Comparison of ENCODE assay signal across 11 mouse cellular contexts in genomic region chr13:71960277-71960672, GRCm38 (mm10). TPM values are rescaled to one million over a fixed set of nuclear protein-coding genes. Genes with fewer than 3 reads are reported as not detected.
DNase-seq lines count a peak whose midpoint lies in the region; ATAC-seq lines count a peak whose summit lies in the region.
"Had no signal": no experiment of that assay in that cellular context is flagged by ENCODE, and none has a peak within 500 bp of the region (broad histone marks: within the 10 kb centered on the region; RNA-seq: fewer than 3 reads in every experiment).

No protein-coding gene starts in this region.

- DNase-seq in heart, postnatal 14 days: no peak
- DNase-seq in NIH3T3 (ENCODE audit: low read depth): peak; percentile 65
- peak; percentile 34 for DNase-seq in hindbrain, embryonic 10.5 days (ENCODE audit: low spot score)
- DNase-seq in midbrain, embryonic 10.5 days (ENCODE audit: low spot score): no peak
- DNase-seq in right cerebral cortex, postnatal 10 days (ENCODE audit: low spot score in 2 of 2): no peak
- DNase-seq: right cerebral cortex, adult 18-20 months; thymus, adult 18-20 months had no signal

- no peak overlapping the region for H3K27ac ChIP-seq in heart, embryonic 11.5 days (ENCODE audit: low read depth, low read length)
- peak overlapping the region; percentile 97 for H3K27ac ChIP-seq in hindbrain, embryonic 10.5 days
- peak overlapping the region; percentile 98 for H3K27ac ChIP-seq in midbrain, embryonic 10.5 days (replicated peaks)
- no peak overlapping the region for H3K27ac ChIP-seq in liver, embryonic 12.5 days
- H3K27ac ChIP-seq in intestine, embryonic 16.5 days (ENCODE audit: low read length): no peak overlapping the region

- WGBS in heart, embryonic 11.5 days (ENCODE audit: insufficient replicate concordance): 6% methylated on average over 9 of the region's 9 CpGs
- WGBS in hindbrain, embryonic 10.5 days: 3% methylated on average over 9 of the region's 9 CpGs
- 3% methylated on average over 9 of the region's 9 CpGs for WGBS in midbrain, embryonic 10.5 days
- WGBS in liver, embryonic 12.5 days (ENCODE audit: insufficient replicate concordance): 2% methylated on average over 9 of the region's 9 CpGs
- 6% methylated on average over 9 of the region's 9 CpGs for WGBS in intestine, embryonic 16.5 days

- intact Hi-C loops in heart, postnatal 14 days (cut with DNase I): loop anchor here (2.0 kb wide), 1 partner anchor 665 kb away; no protein-coding TSS in a partner anchor

- H3K4me3 ChIP-seq in heart, embryonic 11.5 days (ENCODE audit: low read depth, low read length): peak overlapping the region; percentile 67
- peak overlapping the region; percentile 92 for H3K4me3 ChIP-seq in hindbrain, embryonic 10.5 days
- peak overlapping the region; percentile 96 for H3K4me3 ChIP-seq in midbrain, embryonic 10.5 days
- no peak overlapping the region for H3K4me3 ChIP-seq in liver, embryonic 12.5 days
- no peak overlapping the region for H3K4me3 ChIP-seq in intestine, embryonic 16.5 days (ENCODE audit: low read length)

- peak overlapping the region; percentile 88 for H3K4me2 ChIP-seq in heart, embryonic 11.5 days
- H3K4me2 ChIP-seq in liver, embryonic 12.5 days: no peak overlapping the region
- no peak overlapping the region for H3K4me2 ChIP-seq in intestine, embryonic 16.5 days (ENCODE audit: low read depth, low read length)

- H3K36me3 ChIP-seq in heart, embryonic 11.5 days (ENCODE audit: control insufficient read depth, insufficient read depth, low read length): no peaks in the 10 kb centered on the region
- peaks cover 37% of the 10 kb centered on the region for H3K36me3 ChIP-seq in hindbrain, embryonic 10.5 days
- H3K36me3 ChIP-seq in midbrain, embryonic 10.5 days: peaks cover 38% of the 10 kb centered on the region
- H3K36me3 ChIP-seq in liver, embryonic 12.5 days: no peaks in the 10 kb centered on the region
- H3K36me3 ChIP-seq in intestine, embryonic 16.5 days (ENCODE audit: control insufficient read depth, insufficient read depth, low read length): no peaks in the 10 kb centered on the region

- peak overlapping the region; percentile 66 for H3K9ac ChIP-seq in heart, embryonic 11.5 days (ENCODE audit: low read depth, low read length)
- no peak overlapping the region for H3K9ac ChIP-seq in liver, embryonic 12.5 days
- H3K9ac ChIP-seq in intestine, embryonic 16.5 days (ENCODE audit: low read depth, low read length): no peak overlapping the region

- H3K4me1 ChIP-seq in heart, embryonic 11.5 days (ENCODE audit: control insufficient read depth, insufficient read depth, low read length): peaks cover 15% of the 10 kb centered on the region
- peaks cover 71% of the 10 kb centered on the region for H3K4me1 ChIP-seq in hindbrain, embryonic 10.5 days (replicated peaks)
- peaks cover 67% of the 10 kb centered on the region for H3K4me1 ChIP-seq in midbrain, embryonic 10.5 days
- no peaks in the 10 kb centered on the region for H3K4me1 ChIP-seq in liver, embryonic 12.5 days
- H3K4me1 ChIP-seq in intestine, embryonic 16.5 days (ENCODE audit: control insufficient read depth, insufficient read depth, low read length): peaks cover 23% of the 10 kb centered on the region

- H3K9me3 ChIP-seq in heart, embryonic 11.5 days (replicated peaks; ENCODE audit: control insufficient read depth, low read length): no peaks in the 10 kb centered on the region
- H3K9me3 ChIP-seq in hindbrain, embryonic 10.5 days: no peaks in the 10 kb centered on the region
- no peaks in the 10 kb centered on the region for H3K9me3 ChIP-seq in midbrain, embryonic 10.5 days (replicated peaks)
- H3K9me3 ChIP-seq in liver, embryonic 12.5 days (replicated peaks): no peaks in the 10 kb centered on the region
- H3K9me3 ChIP-seq in intestine, embryonic 16.5 days (ENCODE audit: control insufficient read depth, low read length): no peaks in the 10 kb centered on the region

- ATAC-seq in heart, embryonic 11.5 days (replicated peaks; ENCODE audit: insufficient number of reproducible peaks, low FRiP score, low TSS enrichment): no peak
- ATAC-seq in liver, embryonic 12.5 days: no peak
- no peak for ATAC-seq in intestine, embryonic 16.5 days

- H3K27me3 ChIP-seq in heart, embryonic 11.5 days (ENCODE audit: control insufficient read depth, insufficient read depth, low read length): peaks cover 73% of the 10 kb centered on the region
- peaks cover 79% of the 10 kb centered on the region for H3K27me3 ChIP-seq in hindbrain, embryonic 10.5 days (ENCODE audit: insufficient read depth, poor library complexity, severe bottlenecking)
- peaks cover 80% of the 10 kb centered on the region for H3K27me3 ChIP-seq in midbrain, embryonic 10.5 days (ENCODE audit: low read depth, poor library complexity, severe bottlenecking)
- H3K27me3 ChIP-seq in liver, embryonic 12.5 days (replicated peaks): peaks cover 100% of the 10 kb centered on the region
- H3K27me3 ChIP-seq in intestine, embryonic 16.5 days (replicated peaks; ENCODE audit: control insufficient read depth, insufficient read depth, low read length): peaks cover 93% of the 10 kb centered on the region

RNA-seq across cellular contexts. Expression of gene Irx1, which starts 3.2 kb away (rescaled TPM):
- 1.1 and 2.2 TPM in 2 replicates for polyA plus RNA-seq in heart, embryonic 11.5 days (2014; fragmentation: Nextera tagmentation; extraction: Ambion mirVana)
- total RNA-seq in heart, postnatal 14 days (2021): 1 to 10 TPM; 4.4 to 5.4 TPM
- polyA plus RNA-seq in hindbrain, embryonic 10.5 days (2016; fragmentation: Nextera tagmentation; extraction: Ambion mirVana): 5.1 and 11.0 TPM in 2 replicates
- 4.0 and 4.3 TPM in 2 replicates for polyA plus RNA-seq in midbrain, embryonic 10.5 days (2016; fragmentation: Nextera tagmentation; extraction: Ambion mirVana)
- 0.12 TPM in 1 of 2 replicates, not detected in the other for polyA plus RNA-seq in liver, embryonic 12.5 days (2016; fragmentation: Nextera tagmentation; extraction: Ambion mirVana)
- not detected in 2 replicates for polyA plus RNA-seq in intestine, embryonic 16.5 days (2015; fragmentation: Nextera tagmentation; extraction: Ambion mirVana)
- polyA plus RNA-seq: liver, embryonic 16.5 days had no signal

Comparison
In these comparisons a context has a peak if more than half of its experiments do, and no peak if none do; other contexts are left out.
1. H3K27ac ChIP-seq: peak in hindbrain, embryonic 10.5 days (single experiment) and midbrain, embryonic 10.5 days (single experiment); none in heart, embryonic 11.5 days (single experiment), liver, embryonic 12.5 days (single experiment) and intestine, embryonic 16.5 days (single experiment).
2. H3K4me3 ChIP-seq: peak in heart, embryonic 11.5 days (single experiment), hindbrain, embryonic 10.5 days (single experiment) and midbrain, embryonic 10.5 days (single experiment); none in liver, embryonic 12.5 days (single experiment) and intestine, embryonic 16.5 days (single experiment).
3. DNase-seq: peak in NIH3T3 (single experiment) and hindbrain, embryonic 10.5 days (single experiment); none in heart, postnatal 14 days (0 of 2), midbrain, embryonic 10.5 days (single experiment) and right cerebral cortex, postnatal 10 days (0 of 2).